Mouse (Mus musculus) kidney, adult 11 months (tissue): Measurements from ENCODE around the gene Cyp21a1.
A peak's percentile ranks its signal among the peaks of the same experiment; 100 is the strongest.
"Not testable (repeated sequence)": the region's sequence is repeated elsewhere in the genome, so short reads cannot be mapped to it uniquely, and the experiment has no call there.

ENCODE experiments used
- DNase-seq: peaks from one replicate; pipeline ENCODE4 v3.0.0; 2022

Gene Cyp21a1

DNA sequence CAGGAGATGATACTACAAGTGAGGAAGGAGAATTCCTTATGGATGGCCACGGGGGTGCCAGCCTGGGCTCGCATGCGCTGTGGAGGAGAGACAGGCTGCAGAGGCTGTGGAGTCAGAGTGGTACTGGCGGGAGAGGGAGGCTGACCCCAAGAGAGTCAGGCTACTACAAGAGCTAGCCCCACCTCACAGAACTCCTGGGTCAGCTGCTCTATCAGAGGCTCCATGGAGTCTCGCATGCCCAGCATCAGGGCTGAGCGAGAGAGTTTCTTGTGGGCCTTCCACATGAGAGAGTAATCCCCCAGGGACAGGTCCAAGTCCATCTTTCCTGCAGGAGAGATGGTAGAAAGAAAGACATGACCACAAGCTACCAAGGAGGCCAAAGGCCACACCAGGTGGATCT is 994 bp downstream of the Cyp21a1 start:
- DNase-seq = not testable (repeated sequence)

DNA sequence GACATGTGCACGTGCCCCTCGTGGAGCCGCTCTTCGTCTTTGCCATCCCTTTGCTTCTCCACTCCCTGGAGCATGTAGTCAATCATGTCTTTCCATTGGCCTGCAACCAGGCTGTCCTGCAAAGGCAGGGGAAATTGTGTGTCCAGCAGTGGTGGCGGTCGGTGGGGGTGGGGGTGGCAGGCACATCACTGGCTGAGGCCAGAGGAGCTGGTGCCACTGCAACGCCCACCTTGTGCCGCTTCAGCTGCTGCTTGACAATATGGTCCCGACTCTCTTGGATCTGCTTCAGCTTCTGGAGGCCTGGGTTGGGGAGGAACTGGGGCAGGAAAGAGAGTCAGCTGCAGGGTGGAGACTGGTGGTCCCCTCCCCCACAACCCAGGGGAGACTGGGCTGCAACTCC is 1.6 kb downstream of the Cyp21a1 start:
- DNase-seq = not testable (repeated sequence)

DNA sequence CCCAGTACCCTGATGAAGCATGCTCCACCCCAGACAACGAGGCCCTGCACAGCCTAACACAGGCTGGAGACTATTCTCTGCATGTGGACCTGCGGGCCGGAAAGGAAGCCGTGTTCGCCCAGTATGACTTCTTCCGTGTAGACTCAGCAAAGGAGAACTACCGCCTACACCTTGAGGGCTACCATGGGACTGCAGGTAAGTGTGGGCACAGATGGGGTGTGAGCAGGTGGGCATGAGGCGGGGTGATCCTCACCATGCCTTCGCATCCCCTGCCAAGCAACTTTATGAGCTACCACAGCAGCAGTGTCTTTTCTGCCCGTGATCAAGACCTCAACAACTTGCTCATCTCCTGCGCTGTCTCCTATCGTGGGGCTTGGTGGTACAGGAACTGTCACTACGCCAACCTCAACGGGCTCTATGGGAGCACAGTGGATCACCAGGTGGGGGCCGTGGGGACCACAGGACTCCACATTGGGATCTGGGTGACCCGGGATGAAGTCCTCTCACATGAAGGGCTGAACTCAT is 3.5 kb downstream of the Cyp21a1 start:
- DNase-seq = not testable (repeated sequence)

DNA sequence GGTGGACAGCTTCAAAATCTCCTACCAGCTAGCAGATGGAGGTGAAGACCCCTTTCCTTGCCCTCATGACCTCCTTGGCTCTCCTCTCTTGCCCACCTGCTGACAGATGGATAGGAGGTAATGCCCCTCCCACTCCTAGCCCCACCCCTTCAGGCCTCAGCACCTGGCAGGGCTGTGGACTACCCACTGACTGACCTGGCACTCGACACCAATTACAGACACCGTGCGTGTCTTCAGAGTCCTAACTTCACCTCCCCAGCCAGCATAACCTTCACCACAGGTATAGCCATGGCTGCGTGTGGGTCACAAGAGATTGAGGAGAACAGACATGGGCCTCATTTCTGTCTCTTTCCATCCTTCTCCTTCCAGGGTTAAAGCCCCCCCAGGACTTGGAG is 4.8 kb downstream of the Cyp21a1 start:
- no peak for DNase-seq

DNA sequence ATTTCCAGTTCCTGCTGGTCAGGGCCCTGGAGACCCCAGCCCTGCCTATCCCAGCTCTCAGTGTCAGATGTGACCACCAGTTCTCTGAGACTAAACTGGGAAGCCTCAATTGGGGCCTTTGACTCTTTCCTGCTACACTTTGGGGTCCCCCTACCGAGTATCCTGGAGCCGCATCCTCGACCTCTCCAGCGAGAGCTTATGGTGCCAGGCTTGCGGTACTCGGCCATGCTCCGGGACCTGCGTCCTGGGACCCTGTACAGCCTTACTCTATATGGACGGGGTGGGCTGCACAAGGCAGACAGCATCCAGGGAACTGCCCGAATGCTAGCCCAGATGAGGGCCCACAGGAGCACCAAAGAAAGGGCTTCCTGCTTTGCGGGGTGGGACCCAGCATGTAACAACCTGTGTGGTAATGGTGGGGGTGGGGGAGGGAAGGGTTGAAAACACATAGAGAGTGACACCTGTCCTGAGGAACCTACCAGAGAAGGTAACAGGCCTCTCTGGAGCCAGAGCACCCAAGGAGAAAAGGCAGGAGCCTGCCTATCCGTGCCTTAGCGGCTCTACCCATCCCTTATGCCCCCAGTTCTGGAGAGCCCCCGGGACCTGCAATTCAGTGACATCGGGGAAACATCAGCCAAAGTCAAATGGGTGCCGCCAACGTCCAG is 5.4 kb downstream of the Cyp21a1 start:
- DNase-seq = no peak

DNA sequence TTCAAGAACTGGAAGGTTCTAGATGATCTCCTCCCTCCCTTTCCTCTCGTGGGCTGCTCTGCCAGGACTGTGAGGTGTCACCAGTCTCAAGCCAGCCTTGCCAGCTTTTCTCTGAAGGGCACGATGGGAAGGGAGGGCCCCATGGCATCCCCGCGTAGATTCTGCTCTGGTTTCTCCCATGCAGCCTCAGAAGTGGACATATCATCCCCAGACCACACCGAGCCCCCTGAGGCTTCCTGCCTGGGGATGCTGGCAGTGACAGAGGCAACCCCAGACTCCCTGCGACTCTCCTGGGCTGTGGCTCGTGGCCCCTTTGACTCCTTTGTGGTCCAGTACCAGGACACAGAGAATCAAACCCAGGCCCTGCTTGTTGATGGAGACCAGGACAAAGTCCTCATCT is 6.3 kb downstream of the Cyp21a1 start:
- not testable (repeated sequence) for DNase-seq

DNA sequence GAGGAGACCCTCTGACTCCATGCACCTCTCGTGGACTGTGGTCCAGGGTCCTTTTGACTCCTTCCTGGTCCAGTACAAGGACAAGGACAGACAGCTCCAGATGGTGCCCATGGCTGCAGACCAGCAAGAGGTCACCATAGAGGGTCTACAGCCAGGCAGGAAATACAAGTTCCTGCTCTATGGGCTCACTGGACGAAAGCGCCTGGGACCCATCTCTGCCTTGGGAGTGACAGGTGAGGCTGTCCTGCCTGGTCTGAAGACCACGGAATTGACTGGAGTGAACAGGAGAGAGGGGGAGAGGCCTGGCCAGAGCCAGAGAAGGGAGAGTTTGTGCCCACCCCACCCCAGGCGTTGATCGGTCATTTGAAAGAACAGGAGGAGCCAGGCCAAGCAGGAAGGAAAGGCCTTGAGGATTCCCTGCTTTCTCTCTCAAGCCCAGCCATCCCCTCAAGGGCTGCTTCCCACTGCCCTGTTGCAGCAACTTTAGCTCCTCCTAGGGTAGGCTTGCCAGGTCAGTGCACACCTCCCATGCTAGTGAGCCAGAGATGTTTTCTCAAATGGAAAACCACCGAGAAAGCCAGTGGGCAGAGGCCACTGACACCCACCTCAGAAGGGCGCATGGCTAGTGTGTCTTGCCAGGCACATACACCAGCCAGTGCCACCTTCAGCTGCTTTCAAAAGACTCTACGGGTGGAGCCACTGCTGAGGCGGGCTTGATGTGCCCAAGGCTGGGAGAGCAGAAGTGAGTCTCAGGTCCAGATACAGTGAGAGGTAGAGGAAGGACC is 7.0 kb downstream of the Cyp21a1 start:
- DNase-seq = not testable (repeated sequence)

DNA sequence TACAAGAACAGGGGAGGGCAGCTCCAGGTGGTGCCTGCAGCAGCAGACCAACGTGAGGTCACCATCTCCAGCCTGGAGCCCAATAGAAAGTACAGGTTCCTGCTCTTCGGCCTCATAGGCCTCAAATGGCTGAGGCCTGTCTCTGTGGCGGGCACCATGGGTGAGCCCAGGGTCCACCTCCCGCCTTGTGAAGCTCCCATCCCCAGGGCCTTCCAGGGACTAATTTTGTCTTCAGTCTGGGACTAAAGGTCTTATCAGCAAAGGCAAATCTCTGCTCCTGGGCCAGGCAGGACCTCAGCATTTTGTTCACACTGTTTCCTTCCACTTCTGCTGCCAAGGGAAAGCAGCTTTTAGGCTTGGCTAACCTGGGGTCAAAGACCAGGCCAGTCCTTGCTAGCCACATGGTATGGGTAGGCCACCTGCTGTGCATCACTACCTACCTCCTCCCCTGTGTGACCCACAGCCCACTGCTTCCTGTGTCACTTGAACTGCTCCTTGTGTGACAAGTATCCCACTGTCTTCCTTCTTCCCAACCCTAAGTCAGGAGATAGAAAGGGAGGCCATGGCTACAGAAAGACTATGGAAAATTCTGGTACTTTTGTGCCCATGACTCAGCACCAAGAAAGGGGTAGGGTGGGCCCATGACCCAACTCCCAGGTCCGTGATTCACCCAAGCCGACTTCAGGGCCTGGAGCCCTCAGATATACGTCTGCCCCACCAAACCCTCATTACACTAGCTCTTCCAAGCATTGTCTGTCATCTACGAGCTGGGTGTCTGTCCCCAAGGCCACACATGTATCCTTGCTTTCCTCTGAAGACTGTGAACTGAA is 7.8 kb downstream of the Cyp21a1 start:
- DNase-seq = no peak

DNA sequence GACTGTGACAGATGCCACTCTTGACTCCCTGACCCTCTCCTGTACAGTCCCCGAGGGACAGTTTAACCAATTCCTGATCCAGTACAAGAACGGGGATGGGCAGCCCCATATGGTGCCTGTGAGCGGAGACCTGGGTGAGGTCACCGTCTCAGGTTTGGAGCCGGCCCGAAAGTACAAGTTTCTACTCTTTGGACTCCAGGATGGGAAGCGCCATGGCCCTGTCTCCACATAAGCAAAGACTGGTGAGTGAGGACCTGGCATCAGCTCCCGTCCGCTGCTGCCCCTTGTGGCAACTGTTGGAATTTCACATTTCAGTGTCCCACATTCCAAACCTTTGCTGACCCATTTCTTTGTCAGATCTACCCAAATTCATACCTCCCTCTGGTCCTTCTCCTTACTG is 8.7 kb downstream of the Cyp21a1 start:
- peak; percentile 18 for DNase-seq

DNA sequence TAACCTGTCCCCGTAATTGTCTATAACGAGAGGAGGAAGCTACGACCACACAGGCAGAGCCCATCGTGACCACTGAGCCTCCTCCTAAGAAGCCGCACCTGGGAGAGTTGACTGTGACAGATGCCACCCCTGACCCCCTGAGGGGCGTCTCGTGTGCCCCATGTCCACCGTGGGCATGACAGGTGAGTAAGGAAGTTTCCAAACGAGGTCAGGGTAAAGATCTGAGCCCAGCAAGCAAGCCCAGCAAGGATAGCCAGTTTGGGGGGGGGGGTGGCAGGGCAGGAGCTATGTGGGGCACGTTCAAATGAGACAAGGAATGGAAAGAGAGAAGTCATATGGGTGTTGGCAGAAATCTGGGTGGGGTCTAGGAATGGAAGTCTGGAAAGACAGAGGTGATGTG is 9.3 kb downstream of the Cyp21a1 start:
- no peak for DNase-seq

DNA sequence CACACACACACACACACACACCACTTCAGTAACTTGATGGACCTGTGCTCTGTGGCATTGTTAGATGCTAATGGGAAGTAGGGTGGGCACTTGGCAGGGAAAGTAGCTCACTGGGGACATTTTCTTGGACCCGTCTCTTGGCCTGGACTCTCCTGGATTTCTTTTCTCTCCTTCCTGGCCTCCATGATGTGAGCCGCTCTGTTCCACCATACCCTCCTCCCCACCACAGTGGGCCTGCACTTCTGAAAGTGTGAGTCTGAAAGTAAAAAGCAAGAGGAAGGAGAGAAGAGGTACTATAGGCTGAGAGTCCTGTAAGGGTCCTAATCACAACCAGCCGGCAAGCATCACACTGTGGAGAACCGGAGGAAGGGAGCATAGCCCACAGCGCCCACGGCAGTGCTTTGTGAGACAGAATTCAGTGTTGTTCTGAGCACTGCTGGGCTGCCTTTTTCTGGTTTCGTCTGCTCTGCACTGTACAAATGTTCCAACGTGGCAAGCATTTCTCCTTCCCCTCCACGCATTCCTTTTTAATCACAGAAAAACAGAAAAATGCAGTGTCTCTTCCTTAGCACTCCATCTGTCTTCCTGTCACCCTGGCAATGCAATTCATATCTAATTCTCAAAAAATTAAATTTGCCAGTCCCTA is 26.6 kb downstream of the Cyp21a1 start:
- no peak for DNase-seq

DNA sequence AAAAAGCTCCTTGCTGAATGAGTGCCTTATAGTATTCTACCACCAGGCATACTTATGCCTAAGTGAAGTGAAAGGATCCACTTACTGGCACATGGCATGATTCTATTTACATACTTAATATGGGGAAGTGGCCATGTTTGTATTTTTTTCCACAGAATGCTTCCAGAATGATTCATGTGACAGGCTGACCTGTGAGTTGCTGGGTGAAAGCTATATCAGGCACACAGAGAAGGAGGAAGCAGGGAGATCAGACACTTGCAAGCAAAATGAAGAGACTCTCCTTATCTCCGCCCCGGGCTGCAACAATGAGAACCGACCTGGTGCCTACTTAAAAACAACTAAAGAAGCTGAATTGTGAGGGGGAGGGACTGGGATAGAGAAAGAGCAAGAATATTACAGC is 42.9 kb downstream of the Cyp21a1 start:
- DNase-seq = no peak
